ENCODE assay signal across 9 mouse cellular contexts in genomic region chr5:125529109-125529508, GRCm38 (mm10). TPM values are rescaled to one million over a fixed set of nuclear protein-coding genes. Genes with fewer than 3 reads are reported as not detected.
DNase-seq lines count a peak whose midpoint lies in the region; ATAC-seq and TF ChIP-seq lines count a peak whose summit lies in the region.
"Had no signal": no experiment of that assay in that cellular context is flagged by ENCODE, and none has a peak within 500 bp of the region (broad histone marks: within the 10 kb centered on the region; RNA-seq: fewer than 3 reads in every experiment).

No protein-coding gene starts in this region.

- H3K79me2 ChIP-seq in liver, adult 2 months (ENCODE audit: control insufficient read depth, insufficient read depth, low read length): no peaks in the 10 kb centered on the region

- no peak overlapping the region for H3K4me3 ChIP-seq in forebrain, embryonic 15.5 days
- H3K4me3 ChIP-seq in kidney, adult 2 months (ENCODE audit: insufficient read depth, low read depth, low read length): no peak overlapping the region
- H3K4me3 ChIP-seq in liver, adult 2 months (ENCODE audit: insufficient read depth, low read depth, low read length): no peak overlapping the region
- H3K4me3 ChIP-seq: embryonic facial prominence, embryonic 13.5 days had no signal

- DNase-seq in layer of hippocampus, adult 11-12 months (ENCODE audit: low spot score): peak; percentile 87
- DNase-seq in layer of hippocampus, adult 9-10 months (ENCODE audit: low spot score): no peak
- peak; percentile 74 for DNase-seq in brain, adult 2 months (ENCODE audit: low read depth, low spot score)
- DNase-seq in kidney, adult 2 months: peak; percentile 61
- DNase-seq in liver, adult 2 months (ENCODE audit: extremely low read depth, low read depth, low spot score): no peak
- DNase-seq in retina, embryonic 14.5 days (ENCODE audit: low spot score): peak; percentile 90
- DNase-seq in thymus, postnatal 36 days: peak; percentile 57 to 68

- no peak for TF ChIP-seq POLR2A in kidney, adult 2 months (IDR thresholded peaks at IDR 0.05; ENCODE audit: low read depth, low read length)
- no peak for TF ChIP-seq POLR2A in liver, adult 2 months (IDR thresholded peaks at IDR 0.05; ENCODE audit: extremely low read depth, insufficient read depth, low read length)

- H3K9ac ChIP-seq in forebrain, embryonic 15.5 days (replicated peaks): no peak overlapping the region
- no peak overlapping the region for H3K9ac ChIP-seq in liver, adult 2 months (ENCODE audit: low read depth, low read length)
- H3K9ac ChIP-seq: embryonic facial prominence, embryonic 13.5 days had no signal

- H3K27me3 ChIP-seq in forebrain, embryonic 15.5 days: peaks cover 15% of the 10 kb centered on the region; the same call in 1 of the 2 replicates
- no peaks in the 10 kb centered on the region for H3K27me3 ChIP-seq in kidney, adult 2 months (replicated peaks; ENCODE audit: control insufficient read depth, insufficient read depth, low read length)
- H3K27me3 ChIP-seq in liver, adult 2 months (ENCODE audit: control insufficient read depth, insufficient read depth, low read length): peaks cover 20% of the 10 kb centered on the region

- 0 out of 2 replicates have a peak, but pooled peaks have one; percentile 12 for ATAC-seq in forebrain, embryonic 15.5 days (replicated peaks)

- H3K27ac ChIP-seq in forebrain, embryonic 15.5 days (replicated peaks): no peak overlapping the region
- no peak overlapping the region for H3K27ac ChIP-seq in kidney, adult 2 months (ENCODE audit: insufficient read depth, low read depth, low read length)
- no peak overlapping the region for H3K27ac ChIP-seq in liver, adult 2 months (replicated peaks; ENCODE audit: insufficient read depth, low read depth, low read length)
- H3K27ac ChIP-seq: embryonic facial prominence, embryonic 13.5 days had no signal

- no peaks in the 10 kb centered on the region for H3K9me3 ChIP-seq in forebrain, embryonic 15.5 days

- H3K4me2 ChIP-seq in forebrain, embryonic 15.5 days (replicated peaks): no peak overlapping the region
- H3K4me2 ChIP-seq: embryonic facial prominence, embryonic 13.5 days had no signal

- peak; percentile 87 for TF ChIP-seq CTCF in kidney, adult 2 months (conservative IDR thresholded peaks at IDR 0.05; ENCODE audit: insufficient read depth, insufficient read length, low read depth, low read length)
- TF ChIP-seq CTCF in liver, adult 2 months (IDR thresholded peaks at IDR 0.05; ENCODE audit: low read depth, low read length): peak; percentile 91

- H3K4me1 ChIP-seq in forebrain, embryonic 15.5 days: peaks cover 24% of the 10 kb centered on the region
- H3K4me1 ChIP-seq in kidney, adult 2 months (ENCODE audit: control insufficient read depth, insufficient read depth, low read length): no peaks in the 10 kb centered on the region
- no peaks in the 10 kb centered on the region for H3K4me1 ChIP-seq in liver, adult 2 months (ENCODE audit: control insufficient read depth, insufficient read depth, low read length)

- WGBS in forebrain, embryonic 15.5 days: 6% methylated on average over 5 of the region's 5 CpGs
- 2% methylated on average over 5 of the region's 5 CpGs for WGBS in kidney, adult 2 months
- 3% methylated on average over 5 of the region's 5 CpGs for WGBS in liver, adult 2 months

- H3K36me3 ChIP-seq in forebrain, embryonic 15.5 days: no peaks in the 10 kb centered on the region
- H3K36me3 ChIP-seq in kidney, adult 2 months (ENCODE audit: control insufficient read depth, insufficient read depth, low read length): no peaks in the 10 kb centered on the region
- H3K36me3 ChIP-seq in liver, adult 2 months (ENCODE audit: control insufficient read depth, insufficient read depth, low read length): no peaks in the 10 kb centered on the region
- H3K36me3 ChIP-seq: embryonic facial prominence, embryonic 13.5 days had no signal

RNA-seq across cellular contexts. Expression of gene Tmem132b, which starts 2.5 kb away (rescaled TPM):
- polyA plus RNA-seq in forebrain, embryonic 15.5 days (2015; fragmentation: Nextera tagmentation; extraction: Ambion mirVana): 8.2 and 8.3 TPM in 2 replicates
- 0.01 TPM in 1 of 2 replicates, not detected in the other for polyA plus RNA-seq in kidney, adult 2 months (2012; rRNA removed)
- 0.07 TPM in 1 of 2 replicates, not detected in the other for total RNA-seq in liver, adult 2 months (2014; rRNA removed)
- polyA plus RNA-seq in liver, adult 2 months (2012; rRNA removed): not detected in 2 replicates

RNA-seq across cellular contexts. Expression of gene Aacs, which starts 53.5 kb away (rescaled TPM):
- 81.1 and 82.4 TPM in 2 replicates for polyA plus RNA-seq in forebrain, embryonic 15.5 days (2015; fragmentation: Nextera tagmentation; extraction: Ambion mirVana)
- polyA plus RNA-seq in kidney, adult 2 months (2012; rRNA removed): 102 and 131 TPM in 2 replicates
- total RNA-seq in liver, adult 2 months (2014; rRNA removed): 29.3 and 40.9 TPM in 2 replicates
- 66.8 and 190 TPM in 2 replicates for polyA plus RNA-seq in liver, adult 2 months (2012; rRNA removed)

Comparison
In these comparisons a context has a peak if more than half of its experiments do, and no peak if none do; other contexts are left out.
1. DNase-seq: peak in layer of hippocampus, adult 11-12 months (single experiment), brain, adult 2 months (single experiment), kidney, adult 2 months (single experiment), retina, embryonic 14.5 days (single experiment) and thymus, postnatal 36 days (2 of 2); none in layer of hippocampus, adult 9-10 months (single experiment) and liver, adult 2 months (single experiment).